Mouse (Mus musculus) heart, adult 8-10 months (tissue): Measurements from ENCODE around the gene Gm10964. TPM values are rescaled to one million over a fixed set of nuclear protein-coding genes. Genes with fewer than 3 reads are reported as not detected.
A peak's percentile ranks its signal among the peaks of the same experiment; 100 is the strongest.

Experiments
- DNase-seq: peaks from one replicate; pipeline ENCODE4 v3.0.0; 2022; ENCODE audit warnings: low spot score
- total RNA-seq, 4 experiments: library from RNA; stranded (reverse); gene quantifications; 2 replicates each; pipeline ENCODE4 v1.2.4; 2022

Gm10964 gene
- not detected for total RNA-seq

- no peak for DNase-seq
Observed at GRCm38 (mm10) chr3:103739329-103739728, at the start of gene Gm10964. Gm10964 (plus strand) TSS chr3:103739366.

DNA sequence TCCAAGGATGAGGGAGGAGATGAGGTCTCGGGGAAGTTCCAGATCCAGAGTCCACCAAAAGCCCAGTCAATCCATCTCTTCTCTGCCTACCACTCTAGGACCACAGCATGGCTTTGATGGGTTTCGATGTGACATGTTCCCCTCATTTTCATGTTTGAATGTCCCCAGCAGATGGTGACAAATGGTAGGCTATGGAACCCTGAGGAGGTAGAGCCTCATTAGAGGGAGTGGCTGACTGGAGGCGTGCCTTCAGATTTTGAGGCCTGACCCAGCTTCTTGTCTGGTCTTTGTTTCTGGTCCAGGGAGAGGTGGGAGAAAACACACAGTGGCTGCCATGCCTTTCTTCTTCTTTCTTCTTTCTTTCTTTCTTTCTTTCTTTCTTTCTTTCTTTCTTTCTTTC is 48.7 kb upstream of the Gm10964 start:
- DNase-seq: peak; percentile 26

DNA sequence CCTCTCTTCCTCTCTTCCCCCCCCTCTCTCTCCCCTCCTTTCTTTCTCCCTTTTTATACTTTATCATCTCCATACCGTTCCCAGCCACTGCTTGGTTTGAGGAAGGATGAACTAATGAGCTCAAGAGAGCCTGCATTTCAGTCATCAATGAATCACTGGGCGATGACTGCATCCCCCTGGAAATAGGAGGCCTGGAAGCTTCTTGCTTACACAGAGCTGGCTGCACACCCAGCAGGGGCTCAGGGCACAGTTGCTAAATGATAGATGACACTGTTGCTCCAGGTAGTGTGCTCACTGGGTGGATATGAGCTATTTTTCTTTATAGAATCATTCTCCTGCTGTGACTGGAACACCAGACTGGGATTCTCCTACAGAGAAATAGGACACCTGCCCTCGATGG is 43.6 kb upstream of the Gm10964 start:
- DNase-seq: no peak

DNA sequence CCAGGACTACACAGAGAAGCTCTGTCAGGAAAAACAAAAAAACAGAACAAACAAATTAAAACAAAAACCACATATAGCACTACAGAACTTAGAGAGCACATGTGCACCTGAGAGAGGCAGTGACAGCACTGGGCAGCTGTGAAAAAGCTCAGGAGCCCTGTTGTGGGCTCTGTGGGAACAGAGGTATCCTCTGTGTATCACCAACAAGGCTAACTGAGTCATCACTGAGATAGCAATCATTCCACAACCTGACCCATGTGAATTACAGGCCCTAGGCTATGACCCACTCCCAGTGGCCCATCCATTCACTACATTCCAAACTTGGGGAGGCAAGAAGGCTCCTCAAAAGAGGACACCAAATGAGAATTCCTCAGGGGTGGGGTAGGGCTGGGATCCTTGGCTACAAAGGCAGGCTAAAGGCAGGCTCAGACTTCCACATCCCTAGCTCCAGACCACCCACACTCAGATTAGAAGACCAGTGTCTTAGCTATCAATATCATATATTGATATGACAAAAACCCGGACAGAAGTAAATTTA is 42.7 kb upstream of the Gm10964 start:
- no peak for DNase-seq

GRCm38 (mm10) chr3:103704661-103705060 is 34.5 kb upstream of the Gm10964 start:
- no peak for DNase-seq

DNA sequence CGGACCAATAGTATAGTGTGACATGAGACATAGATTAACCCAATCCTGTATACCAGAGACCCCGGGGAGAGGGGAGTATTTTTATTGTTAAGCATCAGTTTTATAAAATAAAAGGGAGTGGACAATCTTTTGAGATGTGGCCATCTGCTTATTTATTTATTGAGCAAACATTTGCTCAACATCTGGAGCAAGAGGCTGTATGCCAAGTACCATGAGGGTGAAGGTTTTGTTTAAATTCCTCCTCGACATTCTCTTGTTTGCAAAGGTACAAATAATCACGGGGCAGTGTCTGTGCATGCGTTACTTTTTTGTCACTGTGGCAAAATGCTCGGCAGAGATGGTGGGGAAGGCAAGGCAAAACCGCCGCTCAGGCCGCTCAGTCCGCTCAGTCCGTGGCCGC is 33.7 kb upstream of the Gm10964 start:
- no peak for DNase-seq

GRCm38 (mm10) chr3:103709470-103710040 is 29.6 kb upstream of the Gm10964 start:
- no peak for DNase-seq

GRCm38 (mm10) chr3:103712196-103712595 is 27.0 kb upstream of the Gm10964 start:
- DNase-seq: no peak

- DNase-seq: no peak
Observed at GRCm38 (mm10) chr3:103714236-103714875, 24.8 kb upstream of the Gm10964 start.

DNA sequence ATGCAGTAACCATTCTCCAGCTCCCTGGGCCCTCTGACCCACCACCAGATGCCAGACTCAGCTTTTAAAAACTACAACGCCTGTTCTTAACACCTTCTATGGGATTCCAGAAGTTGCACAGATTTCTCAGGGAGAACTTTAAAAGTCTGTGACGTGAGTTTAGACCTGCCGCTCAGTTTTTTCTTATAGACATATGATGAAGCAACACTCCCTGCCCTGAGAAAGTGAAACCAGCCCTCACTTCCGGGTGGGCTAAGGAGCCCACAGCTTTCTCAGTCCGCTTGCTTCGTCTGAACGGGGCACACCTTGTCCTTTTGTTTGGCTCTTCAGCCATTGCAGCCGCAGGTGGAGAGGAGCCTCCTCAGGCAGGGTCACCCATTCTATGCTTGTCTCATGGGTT is 24.2 kb upstream of the Gm10964 start:
- DNase-seq: no peak

DNA sequence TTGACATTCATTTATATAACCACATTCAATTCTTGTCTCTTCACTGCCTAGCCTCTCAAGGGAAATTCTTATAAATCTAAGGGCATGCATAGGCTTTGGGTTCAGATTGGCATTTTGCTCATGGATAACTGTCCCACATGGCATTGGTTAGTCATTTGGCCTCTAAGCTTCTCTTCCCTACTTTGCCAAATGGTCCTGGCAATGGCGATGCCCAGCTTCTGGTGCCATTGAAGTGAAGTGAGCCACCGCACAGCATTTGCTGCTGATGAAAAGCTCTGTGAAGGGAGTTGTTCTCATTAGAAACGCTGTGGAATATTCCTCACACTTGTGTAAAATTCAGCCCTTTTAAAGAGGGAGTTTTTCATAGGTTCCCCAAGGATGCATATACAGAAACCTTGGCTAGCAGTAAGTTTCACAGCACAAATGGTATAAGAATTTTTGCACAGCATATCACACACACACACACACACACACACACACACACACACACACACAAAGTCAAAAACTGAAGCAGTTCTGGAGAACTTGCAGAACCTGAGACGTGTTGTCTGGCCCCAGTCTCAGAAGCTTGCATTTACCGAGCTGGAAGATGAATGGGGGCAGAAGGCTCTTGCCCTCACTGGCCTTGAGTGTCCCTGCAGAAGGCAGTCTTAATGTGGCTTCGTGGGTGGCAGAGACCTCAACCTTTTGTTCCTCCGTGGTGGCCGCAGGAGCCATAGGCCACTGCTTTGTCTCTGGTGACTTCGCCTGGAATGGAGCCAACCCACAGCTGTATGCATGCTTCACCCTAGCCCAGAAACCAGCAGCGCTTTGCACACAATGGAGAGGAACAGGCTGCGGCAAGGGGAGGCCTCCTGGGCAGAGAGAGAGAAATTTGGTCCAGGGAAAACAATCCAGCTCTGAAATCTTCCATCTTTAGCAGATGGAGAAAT is 23.1 kb upstream of the Gm10964 start:
- no peak for DNase-seq

- no peak for DNase-seq
Observed at GRCm38 (mm10) chr3:103716774-103717760, 22.1 kb upstream of the Gm10964 start.

DNA sequence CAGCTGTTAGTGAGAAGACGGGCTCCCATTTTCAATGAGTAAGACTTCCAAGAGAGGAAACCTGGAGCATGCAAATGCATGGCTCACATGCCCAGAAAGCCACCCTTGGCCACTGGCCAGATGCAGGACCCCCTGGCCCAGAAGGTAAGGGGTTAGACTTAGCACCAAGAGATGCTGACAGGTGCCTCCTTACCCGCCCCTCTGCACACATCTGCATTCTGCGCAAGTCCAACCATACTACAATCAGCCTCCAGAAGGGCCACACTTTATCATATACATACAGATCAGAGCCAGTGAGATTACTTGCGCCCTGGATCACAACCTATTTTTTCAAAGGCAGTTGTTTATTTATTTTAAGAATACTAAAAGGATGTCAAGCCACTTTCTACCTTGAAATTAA is 20.4 kb upstream of the Gm10964 start:
- no peak for DNase-seq

DNA sequence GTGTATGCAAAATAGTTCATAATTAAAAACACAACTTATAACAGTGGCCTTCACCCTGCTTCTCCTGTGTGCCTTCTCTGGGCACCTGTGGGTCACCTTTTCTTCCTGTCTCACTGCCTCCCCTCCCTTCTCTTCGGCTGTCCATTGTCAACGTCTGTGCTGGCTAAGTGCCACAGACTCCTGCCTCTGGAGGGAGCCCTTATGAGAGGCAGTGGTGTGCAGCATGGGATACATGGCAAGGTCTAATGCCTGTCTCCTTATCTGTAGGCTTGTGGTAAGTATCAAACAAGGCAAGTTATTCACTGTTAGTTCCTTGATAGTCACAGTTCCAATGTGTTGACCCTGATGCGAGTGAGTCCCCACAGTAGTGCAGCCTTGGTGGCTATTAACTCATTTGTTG is 15.0 kb upstream of the Gm10964 start:
- no peak for DNase-seq

GRCm38 (mm10) chr3:103726642-103727041 is 12.5 kb upstream of the Gm10964 start:
- no peak for DNase-seq

GRCm38 (mm10) chr3:103727813-103728326 is 11.3 kb upstream of the Gm10964 start:
- DNase-seq: no peak

DNA sequence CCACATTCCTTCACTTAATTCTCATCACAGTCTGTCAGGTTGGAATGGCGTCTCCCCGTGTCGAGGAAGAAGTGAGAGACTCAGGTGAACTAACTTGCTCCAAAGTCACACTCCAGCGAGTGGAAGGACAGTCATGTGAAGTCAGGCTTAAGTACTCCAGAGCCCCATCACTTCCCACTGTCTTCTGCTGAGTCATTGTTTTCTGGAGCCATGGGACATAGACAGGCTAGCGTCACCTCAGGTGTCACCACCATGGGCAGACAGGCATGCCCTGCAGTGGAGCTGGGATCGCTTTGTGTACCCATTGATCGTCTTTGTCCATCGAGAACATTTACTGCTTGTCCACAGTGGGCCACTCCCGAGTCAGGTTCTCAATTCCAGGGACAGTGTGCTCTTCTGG is 9.3 kb upstream of the Gm10964 start:
- DNase-seq: no peak

DNA sequence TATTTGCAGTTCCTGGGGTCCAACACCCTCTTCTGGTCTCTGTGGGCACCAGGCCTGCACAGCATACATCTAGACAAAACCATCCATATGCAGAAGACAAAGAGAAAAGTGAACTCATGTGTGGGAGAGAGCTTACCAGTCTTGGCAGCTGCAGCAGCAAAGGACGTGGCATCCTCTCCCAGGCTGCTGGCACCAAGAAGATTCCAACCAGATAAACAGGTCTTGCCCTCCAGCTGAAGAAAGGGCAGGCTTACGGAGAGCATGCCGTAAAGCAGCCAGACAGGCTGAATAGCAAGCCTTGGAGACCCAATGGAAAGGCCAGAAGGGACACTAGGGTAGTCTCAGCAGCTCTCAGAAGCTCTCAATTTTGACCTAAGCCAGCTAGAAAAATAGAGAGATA is 7.0 kb upstream of the Gm10964 start:
- DNase-seq: no peak

GRCm38 (mm10) chr3:103733176-103733575 is 6.0 kb upstream of the Gm10964 start:
- DNase-seq: no peak

GRCm38 (mm10) chr3:103733799-103734695 is 5.1 kb upstream of the Gm10964 start:
- DNase-seq: no peak
